Mouse (Mus musculus) cortical plate, adult 2 months (tissue): ENCODE results near the gene Ndufb3. TPM values are rescaled to one million over a fixed set of nuclear protein-coding genes. Genes with fewer than 3 reads are reported as not detected.
"Not testable (repeated sequence)": the region's sequence is repeated elsewhere in the genome, so short reads cannot be mapped to it uniquely, and the experiment has no call there.

ENCODE experiments used
- H3K27ac ChIP-seq: fragments of 200-500 bp; 2 replicates; pipeline ENCODE4 v1.5.1; 2012; ENCODE audit warnings: low read length, control low read depth, inconsistent platforms; ENCODE audit not compliant: insufficient read depth
- H3K4me1 ChIP-seq: fragments of 200-500 bp; 2 replicates; pipeline ENCODE4 v1.6.1; 2011; ENCODE audit warnings: low read length; ENCODE audit not compliant: control insufficient read depth, insufficient read depth
- H3K4me3 ChIP-seq: fragments of 200-500 bp; 2 replicates; pipeline ENCODE4 v1.5.1; 2011; ENCODE audit warnings: mild to moderate bottlenecking, low read length, control low read depth; ENCODE audit not compliant: insufficient read depth
- CTCF ChIP-seq: fragments of 200-500 bp; IDR thresholded peaks from 2 replicates; pipeline ENCODE4 v1.5.1; 2011; ENCODE audit warnings: mild to moderate bottlenecking, control low read depth, low read length; ENCODE audit not compliant: insufficient read depth; ENCODE audit errors: extremely low read depth
- POLR2A ChIP-seq: fragments of 200-500 bp; IDR thresholded peaks from 2 replicates; pipeline ENCODE4 v1.6.1; 2011; ENCODE audit warnings: mild to moderate bottlenecking, low read length, control low read depth; ENCODE audit not compliant: insufficient read depth; ENCODE audit errors: extremely low read depth
- polyA plus RNA-seq: library from polyadenylated mRNA; depleted of rRNA; stranded (reverse); fragments of >200 nt; gene quantifications from 2 replicates; pipeline ENCODE4 v1.2.3, GENCODE M21; 2012

Ndufb3 gene
- polyA plus RNA-seq, 1 experiment = 228 TPM

- Histone ChIP-seq H3K4me3 (no peak overlapping the region), H3K4me1 (peaks cover 1% of the 10 kb centered on the region; the same call in 1 of the 2 replicates)
These were observed 3.6 kb upstream of the Ndufb3 start for GRCm38 (mm10) chr1:58582611-58583010.

GRCm38 (mm10) chr1:58584271-58584670, 1.9 kb upstream of the Ndufb3 start:
- Histone ChIP-seq H3K4me1 (peaks cover 1% of the 10 kb centered on the region; the same call in 1 of the 2 replicates), H3K27ac (no peak overlapping the region), H3K4me3 (peak overlapping the region; percentile 14; the same call in 1 of the 2 replicates)
- TF ChIP-seq CTCF = no peak
- no peak for TF ChIP-seq POLR2A

More at GRCm38 (mm10) chr1:58582611-58583010, 3.6 kb upstream of the Ndufb3 start:
- no peak for TF ChIP-seq POLR2A
- no peak for TF ChIP-seq CTCF
- no peak overlapping the region for H3K27ac ChIP-seq

- H3K4me1 ChIP-seq = peaks cover 1% of the 10 kb centered on the region; the same call in 1 of the 2 replicates
- H3K27ac ChIP-seq = peak overlapping the region; percentile 72
- TF ChIP-seq POLR2A (peak; percentile 57; the same call in 1 of the 2 replicates), CTCF (no peak)
- peak overlapping the region; percentile 89 for H3K4me3 ChIP-seq
These were observed 612 bp upstream of the Ndufb3 start for GRCm38 (mm10) chr1:58585373-58586170.

GRCm38 (mm10) chr1:58587491-58587890, 1.3 kb downstream of the Ndufb3 start:
- TF ChIP-seq POLR2A = no peak
- no peak for TF ChIP-seq CTCF
- Histone ChIP-seq H3K4me3 (peak overlapping the region; percentile 89; the same call in 1 of the 2 replicates), H3K27ac (no peak overlapping the region), H3K4me1 (peaks cover 1% of the 10 kb centered on the region; the same call in 1 of the 2 replicates)

GRCm38 (mm10) chr1:58602681-58603080, 16.5 kb downstream of the Ndufb3 start:
- H3K27ac ChIP-seq = no peak overlapping the region
- no peak for TF ChIP-seq CTCF
- TF ChIP-seq POLR2A = no peak
- no peak overlapping the region for H3K4me3 ChIP-seq
- H3K4me1 ChIP-seq = no peaks in the 10 kb centered on the region

GRCm38 (mm10) chr1:58603738-58604137, 17.6 kb downstream of the Ndufb3 start:
- H3K4me1 ChIP-seq = no peaks in the 10 kb centered on the region
- TF ChIP-seq CTCF = no peak
- no peak for TF ChIP-seq POLR2A
- H3K4me3 ChIP-seq = no peak overlapping the region
- no peak overlapping the region for H3K27ac ChIP-seq

- H3K27ac ChIP-seq, H3K4me3 ChIP-seq, H3K4me1 ChIP-seq: not testable (repeated sequence)
These were observed 23.4 kb downstream of the Ndufb3 start for GRCm38 (mm10) chr1:58609591-58609990.

GRCm38 (mm10) chr1:58610166-58610565, 24.0 kb downstream of the Ndufb3 start:
- H3K4me3 ChIP-seq = no peak overlapping the region
- no peaks in the 10 kb centered on the region for H3K4me1 ChIP-seq
- H3K27ac ChIP-seq = no peak overlapping the region
- TF ChIP-seq POLR2A (no peak), CTCF (no peak)

GRCm38 (mm10) chr1:58610611-58611010, 24.4 kb downstream of the Ndufb3 start:
- Histone ChIP-seq H3K4me1 (no peaks in the 10 kb centered on the region), H3K27ac (no peak overlapping the region), H3K4me3 (no peak overlapping the region)
- TF ChIP-seq POLR2A (no peak), CTCF (no peak)

- no peak overlapping the region for H3K4me3 ChIP-seq
- H3K4me1 ChIP-seq = peaks cover 4% of the 10 kb centered on the region
- H3K27ac ChIP-seq = no peak overlapping the region
- TF ChIP-seq CTCF = no peak
- TF ChIP-seq POLR2A = no peak
These were observed 27.6 kb downstream of the Ndufb3 start for GRCm38 (mm10) chr1:58613786-58614185.

GRCm38 (mm10) chr1:58614424-58614823, 28.2 kb downstream of the Ndufb3 start:
- no peak overlapping the region for H3K27ac ChIP-seq
- no peak overlapping the region for H3K4me3 ChIP-seq
- no peak for TF ChIP-seq CTCF
- TF ChIP-seq POLR2A = no peak

More at GRCm38 (mm10) chr1:58614424-58614823, 28.2 kb downstream of the Ndufb3 start:
- peaks cover 4% of the 10 kb centered on the region for H3K4me1 ChIP-seq
